Mouse (Mus musculus) bone marrow, adult 2 months (tissue): Measurements from ENCODE around the gene Sdhaf4.

Source experiments
- CTCF ChIP-seq: fragments of 200-500 bp; IDR thresholded peaks from 2 replicates; pipeline ENCODE4 v1.5.1; 2011; ENCODE audit warnings: low read length, control low read depth; ENCODE audit not compliant: control insufficient read depth, insufficient read depth
- POLR2A ChIP-seq: fragments of 200-500 bp; IDR thresholded peaks from 2 replicates; pipeline ENCODE4 v1.6.1; 2011; ENCODE audit warnings: low read depth, mild to moderate bottlenecking, control low read depth, low read length, borderline replicate concordance; ENCODE audit not compliant: control insufficient read depth

DNA sequence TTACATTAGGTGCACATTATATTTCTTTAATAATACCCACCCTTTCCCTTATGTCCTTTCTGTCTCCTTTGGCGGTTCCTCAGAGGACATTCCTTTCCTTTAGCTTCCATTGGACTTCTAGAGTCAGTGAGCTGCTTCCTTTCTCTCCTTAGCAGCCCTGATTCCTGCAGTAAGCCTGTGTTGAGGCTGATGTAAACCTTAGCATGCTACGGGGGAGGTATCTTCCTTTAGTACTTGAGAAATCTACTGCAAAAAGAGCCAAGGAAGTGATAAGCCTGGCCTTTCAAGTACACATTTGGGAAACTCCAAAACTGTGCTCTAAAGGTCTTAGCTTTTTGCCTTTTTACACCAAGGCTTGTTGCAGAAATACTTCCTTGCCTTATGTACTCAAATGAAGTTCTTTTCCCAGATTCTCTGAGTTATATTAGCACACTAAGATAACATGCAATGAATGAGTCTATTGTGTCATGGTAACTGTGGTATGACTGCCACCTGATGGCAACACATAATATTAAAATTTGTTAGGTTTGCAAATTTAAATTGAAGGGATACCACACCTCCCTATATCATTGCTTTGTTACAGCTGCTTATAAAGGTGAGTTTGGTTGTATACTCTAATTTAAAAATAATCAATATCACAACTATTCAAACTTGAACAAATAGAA lies 28.4 kb upstream of the Sdhaf4 start:
- TF ChIP-seq POLR2A (no peak), CTCF (no peak)
